Mouse (Mus musculus): ENCODE results near the gene Slc35g2.

Slc35g2 gene

DNA sequence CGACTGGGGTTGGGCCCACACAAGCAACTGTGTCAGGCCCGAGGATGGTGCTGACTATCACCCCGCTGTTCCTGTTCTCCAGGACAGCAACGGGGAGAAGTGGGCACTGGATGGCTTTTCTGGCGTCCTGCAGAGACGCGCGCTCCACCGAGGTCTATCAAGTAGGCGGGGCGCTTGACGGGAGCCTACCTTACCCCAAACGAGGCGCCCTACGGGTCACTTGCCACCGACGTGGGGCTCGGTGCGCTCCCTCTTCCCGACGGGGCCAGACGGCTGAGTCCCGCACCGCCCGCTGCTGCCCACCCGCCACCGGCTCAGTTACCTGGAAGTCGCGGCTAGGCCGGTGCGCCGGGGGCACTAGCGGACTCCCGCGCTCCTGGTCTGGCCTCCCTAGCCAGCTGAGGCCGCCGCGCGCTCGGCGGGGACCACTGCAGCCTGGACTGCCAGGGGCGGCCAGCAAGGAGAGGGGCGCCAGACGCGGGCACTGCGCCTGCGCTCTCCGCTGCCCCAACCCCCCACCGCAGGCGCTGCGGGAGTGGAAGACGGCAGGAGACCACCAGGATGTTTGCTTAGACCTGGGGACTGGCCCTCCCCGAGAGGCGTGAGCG lies at the start of gene Slc35g2:
Slc35g2 (minus strand) TSS at position 465 of the 608 bp plus-strand sequence.
- peak; percentile 82 for DNase-seq (ENCODE audit: extremely low spot score)

DNA sequence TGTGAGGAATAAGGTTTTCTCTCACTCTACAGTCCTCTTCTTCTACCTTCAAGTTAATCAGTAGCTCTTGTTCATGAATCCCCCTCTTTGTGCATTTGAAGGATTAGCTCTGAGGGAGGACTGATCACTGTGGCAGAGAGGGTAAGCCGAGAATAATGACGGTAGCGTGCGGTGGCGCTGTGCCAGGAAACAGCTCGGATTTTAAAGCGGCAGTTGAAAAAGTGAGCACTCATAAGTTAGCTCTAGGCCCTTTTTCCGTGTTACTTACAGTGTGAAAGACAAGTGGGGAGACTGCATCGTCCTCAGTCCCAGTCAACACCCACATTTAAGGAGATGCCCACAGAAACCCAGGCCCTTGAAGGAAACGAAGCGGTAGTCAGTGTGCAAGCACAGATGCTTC lies 46.1 kb upstream of the Slc35g2 start:
- no peak for DNase-seq (ENCODE audit: extremely low spot score)

DNA sequence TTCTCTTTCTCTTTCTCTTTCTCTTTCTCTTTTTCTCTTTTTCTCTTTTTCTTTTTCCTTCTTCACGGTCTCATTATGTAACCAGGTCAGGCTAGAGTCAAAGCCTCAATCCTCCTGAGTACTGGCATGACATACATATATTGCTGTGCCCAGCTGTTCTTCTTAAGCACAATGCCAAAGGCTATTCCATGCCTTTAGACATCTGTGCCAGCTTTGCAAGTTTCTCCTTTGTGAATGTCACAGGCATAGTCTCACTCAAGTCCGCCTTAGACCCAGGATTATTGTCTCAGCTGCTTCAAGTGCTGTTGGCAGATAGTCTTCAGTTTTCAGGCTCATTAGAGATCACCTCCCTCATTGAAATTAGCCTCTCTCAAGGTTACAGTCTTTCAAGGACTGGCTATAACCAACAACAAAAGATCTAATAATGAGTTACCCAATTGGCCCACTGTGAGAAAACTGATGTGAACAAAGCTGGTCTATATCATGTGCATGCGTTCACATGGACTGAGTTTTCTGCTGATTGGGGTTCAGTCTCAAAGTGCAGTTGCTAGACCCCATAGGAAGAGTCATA lies 42.7 kb upstream of the Slc35g2 start:
- no peak for DNase-seq (ENCODE audit: extremely low spot score)

DNA sequence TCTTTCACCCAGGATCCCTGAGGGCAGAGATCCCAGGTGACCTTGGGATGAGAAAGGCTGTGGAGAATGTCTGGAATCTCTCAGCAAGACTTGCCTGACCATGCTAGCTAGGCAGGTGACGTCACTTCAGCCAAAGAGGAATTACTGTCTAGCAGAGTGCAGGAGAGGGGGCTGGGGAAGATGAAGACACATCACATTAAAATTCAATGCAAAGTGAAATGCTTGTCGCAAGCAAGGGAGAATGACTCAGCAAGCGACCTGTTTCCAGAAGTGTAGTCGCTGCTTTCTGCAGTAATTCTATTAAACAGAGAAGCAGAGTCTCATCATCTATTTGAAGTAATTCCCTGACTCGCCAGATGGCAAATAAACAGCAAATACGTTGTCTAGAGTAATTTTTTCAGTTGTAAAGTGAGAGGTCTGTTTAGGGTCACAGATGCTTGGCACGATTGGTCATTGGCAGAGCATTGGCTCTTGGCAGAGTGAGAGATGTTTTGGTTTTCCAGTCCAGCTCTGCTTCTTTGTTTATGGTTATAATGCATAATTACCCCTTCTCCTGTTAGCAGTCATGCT lies 35.2 kb upstream of the Slc35g2 start:
- no peak for DNase-seq (ENCODE audit: extremely low spot score)

DNA sequence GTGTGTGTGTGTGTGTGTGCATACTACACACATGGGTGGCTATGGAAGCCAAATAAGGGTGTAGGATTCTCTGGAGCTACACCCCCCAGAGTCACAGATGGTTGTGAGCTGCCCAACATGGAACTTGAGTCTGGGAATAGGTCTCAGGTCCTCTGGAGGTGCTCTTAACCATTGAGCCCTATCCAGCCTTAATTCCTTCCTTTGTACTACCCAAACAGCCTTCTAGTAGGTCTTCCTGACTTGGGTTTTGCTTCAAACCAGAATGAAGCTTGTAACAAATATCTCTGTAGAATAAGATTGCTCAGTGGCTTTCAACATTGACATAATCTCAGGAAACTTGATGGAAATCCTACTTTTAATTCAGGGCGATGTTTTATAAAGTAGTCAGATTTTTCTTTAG lies 34.6 kb upstream of the Slc35g2 start:
- DNase-seq (ENCODE audit: extremely low spot score) = no peak

DNA sequence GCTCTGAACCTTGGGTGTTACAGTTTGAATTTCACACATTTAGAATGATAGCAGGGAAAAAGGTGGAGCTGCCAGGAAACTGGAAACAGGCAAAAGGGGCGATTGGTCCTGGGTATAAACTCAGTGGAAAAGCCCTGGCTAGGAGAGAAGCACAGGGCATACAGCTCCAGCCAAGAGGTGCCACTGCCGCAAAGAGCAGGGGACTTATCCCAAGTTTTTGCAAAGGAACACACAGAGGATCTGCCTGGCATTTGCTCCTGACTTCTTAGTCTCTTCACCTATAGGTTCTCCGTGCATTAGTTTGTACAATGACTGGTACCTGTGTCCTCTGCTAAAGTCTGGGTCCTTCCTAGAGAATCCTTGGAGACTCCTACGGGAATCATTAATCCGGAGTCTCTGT lies 32.3 kb upstream of the Slc35g2 start:
- no peak for DNase-seq (ENCODE audit: extremely low spot score)

DNA sequence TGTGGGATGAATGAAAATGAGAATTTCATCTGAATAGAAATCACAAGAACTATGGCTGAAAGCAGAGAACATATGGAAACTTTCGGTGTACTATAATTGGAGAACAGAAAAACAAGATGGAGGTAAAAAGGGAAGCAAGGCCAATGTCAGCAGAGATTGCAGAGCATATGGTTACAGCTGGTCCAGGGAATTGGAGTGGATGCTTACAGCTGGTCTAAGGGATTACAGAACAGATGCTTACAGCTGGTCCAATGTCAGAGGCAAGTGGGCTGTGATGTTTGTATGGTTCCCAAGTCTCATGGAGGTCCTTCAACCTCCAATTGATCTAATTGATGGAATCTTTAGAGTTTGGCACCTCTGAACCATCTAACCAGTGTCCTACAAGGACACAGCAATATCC lies 31.2 kb upstream of the Slc35g2 start:
- DNase-seq (ENCODE audit: extremely low spot score) = no peak

DNA sequence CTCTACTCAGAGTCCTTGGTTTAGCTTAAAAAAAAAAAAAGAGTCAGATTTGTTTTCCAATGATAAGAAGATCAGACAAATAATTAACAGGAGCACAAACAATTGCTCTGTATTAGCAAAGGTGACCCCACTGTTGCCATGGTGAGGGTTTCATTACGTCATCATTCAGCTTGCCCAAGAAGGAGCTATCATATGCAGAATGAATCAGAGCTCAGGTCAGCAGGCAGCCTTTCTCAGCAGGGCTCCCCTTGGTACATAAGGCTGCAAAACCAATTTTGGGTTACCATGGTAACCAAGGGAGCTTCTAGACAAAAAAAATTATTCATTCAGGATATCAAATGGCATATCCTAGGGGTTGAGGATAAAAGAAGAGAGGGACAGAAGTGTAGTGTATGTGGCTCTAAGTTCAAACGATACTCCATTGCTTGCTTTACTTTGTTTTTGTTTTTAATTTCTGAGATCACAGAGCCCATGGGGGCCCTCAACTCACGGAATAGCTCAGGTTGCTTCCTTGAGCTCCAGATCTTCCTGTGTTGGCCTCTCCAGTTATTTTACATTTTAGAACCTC lies 29.0 kb upstream of the Slc35g2 start:
- DNase-seq (ENCODE audit: extremely low spot score) = no peak

DNA sequence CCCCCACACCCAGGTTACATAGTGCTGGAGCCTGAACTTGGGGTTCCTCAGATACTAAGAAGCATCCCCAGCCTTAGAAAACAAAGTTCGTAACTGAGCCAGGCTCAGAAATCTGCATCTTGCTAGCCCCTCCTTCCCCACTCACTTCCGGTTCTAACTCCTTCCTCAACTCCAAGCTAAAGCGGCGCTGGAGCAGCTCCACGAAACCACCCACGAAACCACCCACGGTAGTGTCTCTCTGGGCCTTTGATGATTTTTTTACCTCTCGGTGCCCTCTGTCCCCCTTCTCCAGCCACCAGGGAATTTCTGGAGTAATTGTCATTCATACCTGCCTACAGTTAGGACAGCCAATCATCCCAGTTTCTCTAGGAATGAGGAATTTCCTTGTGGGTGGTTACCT lies 26.7 kb upstream of the Slc35g2 start, which contains the start of gene Stag1:
Stag1 (plus strand) TSS at position 253 of the 400 bp plus-strand sequence.
- no peak for DNase-seq (ENCODE audit: extremely low spot score)

DNA sequence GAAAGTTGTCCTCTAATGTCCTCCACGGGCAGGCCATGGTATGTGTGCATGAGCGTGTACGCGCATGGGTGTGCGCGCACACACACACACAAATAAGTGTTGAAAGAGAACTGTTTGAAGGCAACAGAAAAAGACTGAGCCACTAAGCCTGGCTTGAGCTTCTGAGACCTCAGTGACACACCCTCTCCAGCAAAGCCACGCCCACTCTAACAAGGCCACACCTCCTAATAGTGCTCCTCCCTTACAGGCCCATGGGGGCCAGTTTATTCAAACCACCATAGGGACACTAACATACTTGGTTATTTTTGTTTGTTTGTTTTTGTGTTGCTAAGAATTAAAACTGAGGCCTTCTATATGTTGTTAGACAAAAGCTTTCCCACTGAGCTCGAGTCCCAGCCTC lies 25.4 kb upstream of the Slc35g2 start:
- no peak for DNase-seq (ENCODE audit: extremely low spot score)

DNA sequence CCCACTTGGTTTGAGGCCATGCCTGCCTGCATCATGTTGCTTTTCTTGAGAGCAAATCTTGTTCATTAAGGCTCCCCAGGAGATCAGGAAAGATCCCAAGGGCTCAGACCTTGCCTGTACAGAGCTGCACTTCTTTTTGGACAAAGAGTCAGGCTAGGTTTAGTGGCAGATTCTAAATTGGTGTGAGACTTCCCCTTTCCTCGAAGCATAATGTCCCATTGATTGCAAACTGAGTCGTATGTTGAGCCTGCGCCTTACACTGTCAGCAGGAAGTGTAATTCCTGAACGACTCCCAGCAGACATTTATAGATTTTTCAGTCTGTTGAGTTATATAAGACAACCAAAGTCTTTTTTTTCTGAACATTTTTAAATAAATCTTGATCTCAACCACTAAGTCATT lies 19.6 kb upstream of the Slc35g2 start:
- DNase-seq (ENCODE audit: extremely low spot score) = no peak

DNA sequence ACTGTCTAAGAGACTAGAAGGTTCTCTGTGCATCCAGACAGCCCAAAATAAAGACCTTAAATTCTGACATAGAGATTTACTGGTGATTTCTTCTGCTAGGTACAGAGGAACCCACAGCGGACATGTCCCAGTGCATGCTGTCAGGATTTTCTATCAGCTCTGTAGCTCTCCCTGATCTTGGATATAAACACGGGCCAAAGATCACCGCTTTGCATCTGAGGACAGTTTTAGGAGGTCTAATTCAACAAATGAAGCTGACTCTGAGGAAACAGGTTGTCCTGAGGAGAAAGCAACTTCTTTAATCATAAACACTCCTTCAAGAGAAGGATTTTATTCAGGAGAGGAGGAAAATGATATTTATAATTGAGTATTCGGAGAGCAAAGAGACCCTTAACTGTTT lies 13.1 kb upstream of the Slc35g2 start:
- DNase-seq (ENCODE audit: extremely low spot score) = no peak

DNA sequence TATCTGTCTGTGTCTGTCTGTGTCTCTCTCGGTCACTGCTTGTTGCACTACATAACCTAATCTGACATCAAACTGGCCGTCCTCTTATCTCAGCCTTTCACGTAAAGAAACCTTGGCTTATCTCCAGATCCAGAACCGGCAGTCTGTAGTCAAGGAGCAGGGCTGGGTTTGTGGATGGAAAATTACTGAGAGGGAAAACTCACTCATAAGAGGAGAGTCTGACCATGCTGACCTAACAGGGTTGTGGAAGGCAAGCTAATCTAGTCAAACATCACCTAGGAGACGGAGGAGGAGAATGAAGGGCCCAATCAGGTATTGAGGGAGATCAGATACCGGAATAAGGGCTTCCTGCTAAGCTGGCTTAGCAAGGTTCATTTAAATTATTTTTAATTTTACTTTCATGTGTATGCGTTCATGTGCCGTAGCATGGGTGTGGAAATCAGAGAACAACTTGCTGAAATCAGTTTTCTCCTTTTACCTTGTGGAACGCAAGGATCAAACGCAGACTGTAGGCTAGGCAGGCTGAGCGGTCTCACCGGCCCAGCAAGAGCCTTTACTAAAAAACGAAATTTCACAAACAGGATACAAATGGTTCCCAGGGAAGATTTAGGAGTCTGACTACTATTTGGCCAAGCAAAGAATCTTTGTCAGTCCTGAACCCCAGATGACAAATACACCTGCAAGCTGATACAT lies 12.1 kb upstream of the Slc35g2 start:
- no peak for DNase-seq (ENCODE audit: extremely low spot score)

DNA sequence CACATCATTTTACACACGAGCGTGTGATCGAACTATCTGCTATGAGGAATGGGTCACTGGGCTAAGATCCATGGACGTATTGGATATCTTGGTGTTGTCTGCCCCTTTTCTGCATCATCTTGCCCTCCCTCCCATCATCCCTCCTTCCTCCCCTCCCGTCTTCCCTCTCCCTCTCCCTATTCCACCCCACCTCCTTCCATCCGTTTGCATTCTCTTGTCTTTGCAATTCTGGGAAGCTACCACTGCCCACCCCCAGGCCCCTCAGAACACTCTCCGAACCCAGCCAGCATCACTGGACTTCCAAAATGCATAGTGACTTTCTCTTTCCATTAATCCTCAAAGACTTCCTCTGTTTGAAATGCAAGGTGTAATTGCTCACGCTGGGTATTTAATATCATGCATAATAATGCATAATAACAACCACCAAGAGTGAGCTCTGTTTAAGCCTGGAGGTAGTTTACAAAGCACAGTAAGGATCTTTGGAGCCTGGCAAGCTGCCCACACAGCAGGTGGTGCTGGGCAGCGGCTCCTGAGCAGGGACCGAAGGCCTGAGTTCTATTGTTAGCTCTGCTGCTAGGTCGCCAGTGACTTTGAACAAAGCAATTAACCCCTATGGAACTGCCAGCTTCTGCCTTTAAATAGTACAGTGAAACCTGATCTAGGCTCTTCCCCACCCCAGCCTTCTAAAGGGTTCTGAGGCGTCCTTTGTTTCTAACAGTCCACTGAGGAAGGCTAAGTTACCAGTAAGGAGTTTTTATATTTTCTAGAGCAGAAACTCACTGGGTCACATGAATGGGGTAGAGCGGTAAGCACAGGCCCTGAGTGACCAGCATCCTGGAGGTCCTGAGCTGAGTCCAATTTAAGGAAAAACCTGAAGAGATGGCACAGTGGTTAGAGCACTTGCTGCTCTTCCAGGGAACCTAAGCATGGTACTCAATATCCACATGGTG lies 10.9 kb upstream of the Slc35g2 start:
- DNase-seq (ENCODE audit: extremely low spot score) = peak; percentile 19

DNA sequence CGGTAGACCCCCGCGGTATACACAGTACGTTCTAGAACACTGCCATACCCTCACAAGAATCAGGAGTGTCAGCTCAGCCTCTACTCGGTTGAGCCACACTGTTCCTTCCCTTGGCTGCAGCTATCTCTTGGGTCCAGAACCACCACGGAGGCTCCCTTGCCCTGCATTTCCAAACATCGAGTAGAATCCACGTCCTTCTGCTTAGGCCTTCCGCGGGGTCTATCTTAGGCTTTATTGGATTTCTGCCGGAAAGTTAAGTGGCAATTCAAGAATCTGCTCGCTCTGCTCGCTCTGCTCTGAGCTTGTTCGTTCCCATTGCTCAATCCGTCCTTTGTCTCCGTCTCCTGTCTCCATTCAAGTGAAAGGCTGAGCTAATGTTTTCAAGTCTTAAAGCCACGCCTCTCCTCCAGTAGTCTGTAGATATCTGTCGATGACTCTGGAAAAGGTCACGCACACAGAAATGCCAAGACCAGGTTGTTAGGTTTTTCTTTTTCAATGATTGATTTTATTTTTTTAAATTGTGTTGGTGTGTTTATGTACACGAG lies 9.4 kb upstream of the Slc35g2 start:
- DNase-seq (ENCODE audit: extremely low spot score) = no peak

DNA sequence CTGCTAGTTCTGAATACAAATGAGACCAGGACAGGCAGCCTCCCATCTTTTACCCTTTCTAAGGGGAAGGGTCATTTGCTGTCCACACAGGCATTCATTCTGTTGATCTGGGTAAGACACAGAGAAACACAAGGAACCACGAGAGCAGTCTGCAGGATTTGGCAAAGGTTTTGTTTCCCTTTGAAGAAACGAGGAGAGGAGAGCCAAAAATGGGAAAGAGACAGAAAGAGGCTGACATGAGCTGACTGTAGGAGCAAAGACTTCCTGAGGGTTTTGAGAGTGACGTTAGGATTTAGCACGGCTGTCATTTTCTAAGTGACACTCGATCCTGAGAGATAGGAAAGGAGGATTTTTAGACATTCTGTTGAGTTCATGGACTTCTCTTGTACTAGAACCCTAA lies 3.1 kb upstream of the Slc35g2 start:
- no peak for DNase-seq (ENCODE audit: extremely low spot score)

DNA sequence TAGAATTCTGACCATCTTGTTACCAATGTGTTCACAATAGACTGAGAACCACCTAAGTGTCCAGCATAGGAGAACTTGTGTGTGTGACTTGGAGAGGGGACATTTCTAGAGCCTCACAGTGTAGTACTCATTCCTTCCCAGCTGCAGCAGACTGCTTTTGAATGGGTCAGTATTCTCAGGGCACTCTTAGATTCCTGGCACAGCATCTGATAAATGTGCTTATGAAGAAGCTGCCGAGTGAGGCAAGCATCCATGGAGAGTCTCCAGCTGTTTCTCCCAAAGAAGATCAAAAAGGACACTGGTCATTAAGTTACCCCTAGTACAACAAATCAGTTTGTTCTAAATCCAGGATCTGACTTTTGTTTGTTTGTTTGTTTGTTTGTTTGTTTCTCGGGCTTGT lies 2.4 kb upstream of the Slc35g2 start:
- no peak for DNase-seq (ENCODE audit: extremely low spot score)

DNA sequence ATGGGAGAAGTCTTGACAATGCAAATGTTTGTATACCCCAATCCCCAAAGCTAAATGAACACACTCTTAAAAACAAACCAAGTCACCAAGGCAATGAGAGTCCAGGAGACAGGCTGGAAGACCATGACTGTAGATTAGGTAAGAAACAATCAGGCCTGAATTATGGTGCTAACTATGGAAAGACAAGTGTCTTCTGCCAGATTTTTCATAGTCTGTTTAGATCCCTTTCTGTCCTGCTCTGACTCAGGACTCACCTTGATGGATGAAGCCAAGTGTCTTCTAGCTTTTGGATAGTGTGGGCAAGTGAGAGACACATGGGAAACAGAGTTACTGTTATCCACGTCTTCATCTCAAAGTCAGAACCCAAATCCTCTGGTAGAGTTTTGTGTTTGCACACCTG lies 621 bp upstream of the Slc35g2 start:
- no peak for DNase-seq (ENCODE audit: extremely low spot score)

DNA sequence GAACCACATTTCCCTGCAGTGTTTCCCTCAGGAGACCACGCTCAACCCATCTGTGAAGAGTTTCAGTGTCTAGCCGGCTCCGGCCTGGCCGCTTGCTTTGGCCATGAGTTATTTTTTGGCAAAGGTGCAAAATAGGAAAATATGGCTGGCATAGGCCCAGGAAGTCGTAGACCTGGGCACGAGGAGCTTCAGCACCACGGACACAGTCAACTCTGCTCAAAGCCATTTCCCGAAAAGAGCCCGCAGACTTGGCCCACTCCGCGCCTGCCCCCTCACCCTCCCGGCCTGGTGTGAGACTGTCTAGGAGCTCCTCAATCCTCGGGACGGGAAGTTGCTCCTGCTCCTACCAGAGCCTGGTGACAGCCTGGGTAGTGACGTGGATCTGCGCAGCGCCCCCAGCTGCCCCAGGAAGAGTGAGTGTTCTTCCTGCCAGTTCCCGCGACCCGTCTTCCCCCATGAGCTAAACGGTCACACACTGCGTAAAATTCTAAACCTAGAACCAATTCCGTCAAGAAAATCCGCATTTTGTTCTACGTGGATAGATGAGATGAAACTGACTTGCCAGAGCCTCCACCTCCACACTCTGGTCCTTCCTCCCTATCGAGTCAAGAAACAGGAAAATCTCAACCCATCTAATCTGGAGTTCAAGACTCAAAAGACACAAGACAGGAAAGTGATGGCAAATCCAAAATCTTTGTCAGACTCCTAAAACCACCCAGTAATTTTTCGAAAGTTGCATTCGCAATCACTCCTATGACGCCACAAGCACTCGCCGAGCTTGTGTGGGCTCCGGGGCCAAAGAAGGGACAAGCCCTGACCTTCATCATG lies 878 bp downstream of the Slc35g2 start:
- DNase-seq (ENCODE audit: extremely low spot score) = peak; percentile 54

DNA sequence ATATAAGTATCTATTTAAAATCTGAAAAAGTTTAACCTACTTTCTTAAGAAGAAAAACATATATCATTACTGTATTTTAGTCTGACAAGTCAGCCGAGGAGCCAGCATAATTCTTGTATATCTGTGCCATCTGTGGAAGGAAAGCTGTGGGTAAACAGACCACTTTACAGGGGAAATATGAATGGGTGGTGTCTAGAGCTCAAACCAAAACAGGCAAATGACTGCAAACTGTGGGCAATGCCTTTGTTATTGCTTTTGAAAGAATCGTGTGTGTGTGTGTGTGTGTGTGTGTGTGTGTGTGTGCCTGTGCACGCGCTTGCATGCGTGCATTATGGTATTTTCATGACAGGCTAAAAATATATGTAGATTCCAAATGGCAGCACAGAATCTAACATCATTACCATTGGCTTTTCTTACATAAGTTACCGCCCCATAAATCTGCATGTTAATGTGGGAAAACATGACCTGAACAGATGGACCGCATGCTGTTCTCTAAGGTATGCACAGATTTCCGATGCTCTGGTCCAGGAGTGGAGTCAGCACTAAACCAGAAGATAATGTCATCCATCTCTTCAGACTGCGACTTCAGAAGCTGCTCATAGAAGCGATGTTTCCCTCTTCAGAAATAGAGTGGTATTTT lies 10.5 kb downstream of the Slc35g2 start:
- no peak for DNase-seq (ENCODE audit: extremely low spot score)

Measured in embryo, embryonic 9.5 days (tissue).